Mouse (Mus musculus): ENCODE results near the gene Fjx1. TPM values are rescaled to one million over a fixed set of nuclear protein-coding genes. Genes with fewer than 3 reads are reported as not detected.

Gene Fjx1
- polyA plus RNA-seq, 1 experiment from 2014 or later: 13.7 TPM

DNA sequence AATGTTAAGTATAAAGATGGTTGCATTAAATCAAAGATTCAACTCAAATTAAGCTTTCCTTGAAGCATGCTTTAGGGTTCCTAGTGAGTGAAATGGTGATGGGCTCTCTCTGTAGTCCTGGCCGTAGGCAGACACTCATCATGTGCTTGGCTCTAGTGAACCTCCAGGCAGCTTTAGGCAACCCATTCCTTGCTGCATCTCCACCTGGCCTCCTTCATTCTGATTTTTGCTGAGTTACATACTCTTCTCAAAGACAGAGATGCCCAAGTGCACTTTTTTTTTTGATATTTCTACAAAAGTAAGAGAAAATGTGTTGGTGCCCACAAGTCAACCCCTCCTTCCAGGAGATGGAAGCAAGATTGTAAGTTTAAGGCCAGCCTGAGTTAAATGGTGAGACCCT is 2.8 kb upstream of the Fjx1 start:
- 83% methylated on average over 1 of the region's 1 CpGs for WGBS

GRCm38 (mm10) chr2:102453447-102453846 is 1.1 kb upstream of the Fjx1 start:
- H3K9me3 ChIP-seq (ENCODE audit: control insufficient read depth, low read length): no peaks in the 10 kb centered on the region
- ATAC-seq (ENCODE audit: insufficient number of reproducible peaks, low FRiP score, low TSS enrichment, low read depth): no peak
- H3K27me3 ChIP-seq (ENCODE audit: control insufficient read depth, insufficient read depth, low read length): no peaks in the 10 kb centered on the region
- H3K27ac ChIP-seq (replicated peaks; ENCODE audit: low read depth, low read length): no peak overlapping the region
- no peak overlapping the region for H3K4me2 ChIP-seq (ENCODE audit: low read depth, severe bottlenecking)
- H3K36me3 ChIP-seq (ENCODE audit: control insufficient read depth, insufficient read depth, low read length): no peaks in the 10 kb centered on the region
- H3K4me1 ChIP-seq (ENCODE audit: control insufficient read depth, insufficient read depth, low read length): peaks cover 8% of the 10 kb centered on the region; the same call in 1 of the 2 replicates
- H3K9ac ChIP-seq (ENCODE audit: low read length): no peak overlapping the region
- no peak overlapping the region for H3K4me3 ChIP-seq (ENCODE audit: low read depth, low read length)
- no peak for DNase-seq (ENCODE audit: low spot score)
- WGBS: 21% methylated on average over 3 of the region's 3 CpGs

More for the DNA sequence above, 2.8 kb upstream of the Fjx1 start:
- no peak overlapping the region for H3K9ac ChIP-seq (ENCODE audit: low read length)
- ATAC-seq (ENCODE audit: insufficient number of reproducible peaks, low FRiP score, low TSS enrichment, low read depth) (no peak), DNase-seq (ENCODE audit: low spot score) (no peak)
- no peak overlapping the region for H3K27ac ChIP-seq (replicated peaks; ENCODE audit: low read depth, low read length)
- no peak overlapping the region for H3K4me2 ChIP-seq (ENCODE audit: low read depth, severe bottlenecking)
- no peaks in the 10 kb centered on the region for H3K36me3 ChIP-seq (ENCODE audit: control insufficient read depth, insufficient read depth, low read length)
- no peaks in the 10 kb centered on the region for H3K27me3 ChIP-seq (ENCODE audit: control insufficient read depth, insufficient read depth, low read length)
- no peak overlapping the region for H3K4me3 ChIP-seq (ENCODE audit: low read depth, low read length)
- H3K4me1 ChIP-seq (ENCODE audit: control insufficient read depth, insufficient read depth, low read length): peaks cover 2% of the 10 kb centered on the region; the same call in 1 of the 2 replicates
- no peaks in the 10 kb centered on the region for H3K9me3 ChIP-seq (ENCODE audit: control insufficient read depth, low read length)

GRCm38 (mm10) chr2:102450761-102451670 is 1.3 kb downstream of the Fjx1 start:
- Histone ChIP-seq H3K4me2 (ENCODE audit: low read depth, severe bottlenecking) (peak overlapping the region; percentile 97), H3K9ac (ENCODE audit: low read length) (peak overlapping the region; percentile 94), H3K36me3 (ENCODE audit: control insufficient read depth, insufficient read depth, low read length) (no peaks in the 10 kb centered on the region), H3K9me3 (ENCODE audit: control insufficient read depth, low read length) (no peaks in the 10 kb centered on the region), H3K4me3 (ENCODE audit: low read depth, low read length) (peak overlapping the region; percentile 76), H3K4me1 (ENCODE audit: control insufficient read depth, insufficient read depth, low read length) (peaks cover 8% of the 10 kb centered on the region; the same call in 1 of the 2 replicates), H3K27me3 (ENCODE audit: control insufficient read depth, insufficient read depth, low read length) (no peaks in the 10 kb centered on the region), H3K27ac (replicated peaks; ENCODE audit: low read depth, low read length) (peak overlapping the region; percentile 90)
- WGBS: under 1% methylated on average over 93 of the region's 109 CpGs
- ATAC-seq (ENCODE audit: insufficient number of reproducible peaks, low FRiP score, low TSS enrichment, low read depth) (peak; percentile 54), DNase-seq (ENCODE audit: low spot score) (peak; percentile 75)

- H3K4me3 ChIP-seq (ENCODE audit: low read depth, low read length): peak overlapping the region; percentile 76
- no peaks in the 10 kb centered on the region for H3K9me3 ChIP-seq (ENCODE audit: control insufficient read depth, low read length)
- ATAC-seq (ENCODE audit: insufficient number of reproducible peaks, low FRiP score, low TSS enrichment, low read depth) (0 out of 2 replicates have a peak, but pooled peaks have one; percentile 32), DNase-seq (ENCODE audit: low spot score) (peak; percentile 77)
- no peaks in the 10 kb centered on the region for H3K36me3 ChIP-seq (ENCODE audit: control insufficient read depth, insufficient read depth, low read length)
- H3K27ac ChIP-seq (replicated peaks; ENCODE audit: low read depth, low read length): peak overlapping the region; percentile 90; the same call in 1 of the 2 replicates
- no peaks in the 10 kb centered on the region for H3K27me3 ChIP-seq (ENCODE audit: control insufficient read depth, insufficient read depth, low read length)
- peak overlapping the region; percentile 94 for H3K9ac ChIP-seq (ENCODE audit: low read length)
- WGBS: under 1% methylated on average over 43 of the region's 43 CpGs
- peak overlapping the region; percentile 97 for H3K4me2 ChIP-seq (ENCODE audit: low read depth, severe bottlenecking)
- peaks cover 8% of the 10 kb centered on the region; the same call in 1 of the 2 replicates for H3K4me1 ChIP-seq (ENCODE audit: control insufficient read depth, insufficient read depth, low read length)
Observed at GRCm38 (mm10) chr2:102450248-102450760, 2.0 kb downstream of the Fjx1 start.

DNA sequence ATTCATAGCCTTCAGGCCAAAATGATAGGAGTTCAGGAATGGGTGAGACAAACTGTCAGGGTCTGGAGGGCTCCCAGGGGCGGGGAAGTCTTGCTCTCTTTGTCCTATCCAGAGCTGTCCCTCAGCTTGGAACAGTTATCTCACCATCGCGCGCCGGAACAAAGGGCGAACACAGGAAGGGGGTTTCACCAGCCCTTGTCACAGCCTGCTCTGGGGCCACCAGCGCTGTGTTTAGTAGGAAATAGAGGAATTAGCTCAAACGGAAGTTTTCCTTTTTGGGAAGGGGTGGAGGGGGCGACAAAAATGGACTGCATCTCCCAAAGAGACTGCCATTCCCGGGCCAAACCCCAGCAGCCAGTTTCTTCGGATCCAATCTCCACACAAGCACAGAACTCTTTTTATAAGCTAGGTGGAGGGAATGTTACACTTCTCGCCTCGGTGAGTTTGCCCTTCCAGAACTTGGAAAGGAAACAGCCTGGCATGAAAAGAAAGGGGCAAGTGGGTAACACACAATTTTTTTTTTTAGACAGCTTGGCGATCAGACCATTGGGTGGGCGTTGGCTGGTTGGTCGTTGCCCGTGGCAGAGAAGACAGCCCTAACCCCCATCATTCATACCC is 2.6 kb downstream of the Fjx1 start:
- Histone ChIP-seq H3K4me3 (ENCODE audit: low read depth, low read length) (peak overlapping the region; percentile 76), H3K36me3 (ENCODE audit: control insufficient read depth, insufficient read depth, low read length) (no peaks in the 10 kb centered on the region), H3K4me1 (ENCODE audit: control insufficient read depth, insufficient read depth, low read length) (peaks cover 8% of the 10 kb centered on the region; the same call in 1 of the 2 replicates), H3K27me3 (ENCODE audit: control insufficient read depth, insufficient read depth, low read length) (no peaks in the 10 kb centered on the region), H3K4me2 (ENCODE audit: low read depth, severe bottlenecking) (peak overlapping the region; percentile 97), H3K27ac (replicated peaks; ENCODE audit: low read depth, low read length) (0 out of 2 replicates have a peak overlapping the region, but pooled peaks have one; percentile 36), H3K9me3 (ENCODE audit: control insufficient read depth, low read length) (no peaks in the 10 kb centered on the region), H3K9ac (ENCODE audit: low read length) (peak overlapping the region; percentile 94)
- DNase-seq (ENCODE audit: low spot score): peak; percentile 70
- ATAC-seq (ENCODE audit: insufficient number of reproducible peaks, low FRiP score, low TSS enrichment, low read depth): no peak
- 1% methylated on average over 17 of the region's 17 CpGs for WGBS

DNA sequence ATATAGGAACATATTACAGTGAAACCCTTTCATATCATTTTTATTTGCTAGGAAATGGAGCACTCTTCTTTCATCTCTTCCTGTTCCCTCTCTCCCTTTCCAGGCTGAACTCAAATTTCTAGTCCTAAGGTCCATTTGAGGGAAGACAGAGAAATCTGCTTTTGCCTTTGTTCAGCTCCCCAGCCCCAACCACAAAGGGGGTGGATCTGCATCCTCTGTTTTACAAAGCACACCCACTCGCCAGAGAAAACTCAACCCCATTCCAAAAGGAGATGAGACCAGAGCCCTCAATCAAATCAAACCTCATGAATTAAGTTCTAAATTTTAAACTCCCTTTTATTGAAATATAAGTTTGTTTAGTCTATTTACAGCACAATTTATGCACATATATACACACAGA is 3.2 kb downstream of the Fjx1 start:
- H3K27me3 ChIP-seq (ENCODE audit: control insufficient read depth, insufficient read depth, low read length): no peaks in the 10 kb centered on the region
- ATAC-seq (ENCODE audit: insufficient number of reproducible peaks, low FRiP score, low TSS enrichment, low read depth) (no peak), DNase-seq (ENCODE audit: low spot score) (no peak)
- no peak overlapping the region for H3K4me3 ChIP-seq (ENCODE audit: low read depth, low read length)
- no peak overlapping the region for H3K27ac ChIP-seq (replicated peaks; ENCODE audit: low read depth, low read length)
- no peaks in the 10 kb centered on the region for H3K9me3 ChIP-seq (ENCODE audit: control insufficient read depth, low read length)
- H3K4me1 ChIP-seq (ENCODE audit: control insufficient read depth, insufficient read depth, low read length): peaks cover 8% of the 10 kb centered on the region; the same call in 1 of the 2 replicates
- 21% methylated on average over 1 of the region's 1 CpGs for WGBS
- no peak overlapping the region for H3K9ac ChIP-seq (ENCODE audit: low read length)
- 0 out of 2 replicates have a peak overlapping the region, but pooled peaks have one; percentile 10 for H3K4me2 ChIP-seq (ENCODE audit: low read depth, severe bottlenecking)
- no peaks in the 10 kb centered on the region for H3K36me3 ChIP-seq (ENCODE audit: control insufficient read depth, insufficient read depth, low read length)

DNA sequence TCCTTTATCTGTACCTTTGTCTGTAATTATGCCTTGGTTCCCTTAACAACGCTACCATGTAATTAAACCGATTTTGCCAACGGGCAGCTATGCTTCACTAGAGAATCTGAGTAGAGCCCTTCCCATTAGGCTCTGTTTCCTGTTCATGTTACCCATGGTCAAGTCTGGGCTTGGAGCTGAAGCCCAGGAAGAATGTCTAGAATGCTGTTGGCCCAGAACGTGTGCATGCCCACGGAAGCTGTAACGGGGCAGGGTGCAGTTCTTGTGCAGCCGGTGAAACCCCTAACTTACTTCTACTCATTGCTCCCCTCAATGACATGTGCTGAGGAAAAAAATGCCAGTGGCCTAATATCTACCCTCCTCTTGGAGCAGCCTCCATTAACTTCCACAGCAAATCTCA is 4.5 kb downstream of the Fjx1 start:
- DNase-seq (ENCODE audit: low spot score) (peak; percentile 39), ATAC-seq (ENCODE audit: insufficient number of reproducible peaks, low FRiP score, low TSS enrichment, low read depth) (no peak)
- Histone ChIP-seq H3K27ac (replicated peaks; ENCODE audit: low read depth, low read length) (no peak overlapping the region), H3K9ac (ENCODE audit: low read length) (no peak overlapping the region), H3K4me1 (ENCODE audit: control insufficient read depth, insufficient read depth, low read length) (peaks cover 8% of the 10 kb centered on the region; the same call in 1 of the 2 replicates), H3K27me3 (ENCODE audit: control insufficient read depth, insufficient read depth, low read length) (no peaks in the 10 kb centered on the region), H3K4me2 (ENCODE audit: low read depth, severe bottlenecking) (no peak overlapping the region), H3K36me3 (ENCODE audit: control insufficient read depth, insufficient read depth, low read length) (no peaks in the 10 kb centered on the region), H3K9me3 (ENCODE audit: control insufficient read depth, low read length) (no peaks in the 10 kb centered on the region), H3K4me3 (ENCODE audit: low read depth, low read length) (no peak overlapping the region)
- WGBS: 81% methylated on average over 7 of the region's 7 CpGs

DNA sequence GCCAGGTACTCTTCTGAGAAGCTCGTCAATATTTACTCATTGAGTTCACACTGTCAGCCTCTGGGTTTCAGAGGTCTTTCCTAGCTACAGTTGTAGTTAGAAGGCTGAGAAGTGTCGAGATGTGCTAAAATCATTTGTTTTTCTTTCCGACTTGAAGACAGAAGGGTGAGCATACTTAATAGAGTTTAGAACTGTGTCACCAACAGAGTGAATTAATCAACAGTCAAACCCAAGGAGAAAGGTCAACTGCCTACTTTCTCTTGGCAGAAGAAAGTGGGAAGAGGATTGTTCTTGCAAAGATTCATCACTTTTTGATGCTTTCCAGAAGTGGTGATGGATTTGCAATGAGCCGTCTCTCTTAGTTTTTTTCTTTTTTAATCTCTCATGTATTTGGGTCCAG is 5.4 kb downstream of the Fjx1 start:
- no peak for DNase-seq (ENCODE audit: low spot score)

More for the DNA sequence above, 5.4 kb downstream of the Fjx1 start:
- H3K27me3 ChIP-seq (ENCODE audit: control insufficient read depth, insufficient read depth, low read length): no peaks in the 10 kb centered on the region
- H3K4me2 ChIP-seq (ENCODE audit: low read depth, severe bottlenecking): no peak overlapping the region
- no peaks in the 10 kb centered on the region for H3K36me3 ChIP-seq (ENCODE audit: control insufficient read depth, insufficient read depth, low read length)
- H3K27ac ChIP-seq (replicated peaks; ENCODE audit: low read depth, low read length): no peak overlapping the region
- H3K4me1 ChIP-seq (ENCODE audit: control insufficient read depth, insufficient read depth, low read length): peaks cover 6% of the 10 kb centered on the region; the same call in 1 of the 2 replicates
- H3K9me3 ChIP-seq (ENCODE audit: control insufficient read depth, low read length): no peaks in the 10 kb centered on the region
- whole genome bisulfite sequencing: 80% methylated on average over 4 of the region's 4 CpGs
- H3K9ac ChIP-seq (ENCODE audit: low read length): no peak overlapping the region
- no peak overlapping the region for H3K4me3 ChIP-seq (ENCODE audit: low read depth, low read length)
- ATAC-seq (ENCODE audit: insufficient number of reproducible peaks, low FRiP score, low TSS enrichment, low read depth): no peak
